Mouse (Mus musculus) midbrain, embryonic 12.5 days (tissue): ENCODE data around the gene Synm. TPM values are rescaled to one million over a fixed set of nuclear protein-coding genes. Genes with fewer than 3 reads are reported as not detected.

Experiments
- ATAC-seq: fragments of 200-750 bp; cut with Nextera tagmentation; 2 replicates; pipeline ENCODE4 v1.8.0; 2017; ENCODE audit warnings: low read depth, moderate TSS enrichment, moderate library complexity; ENCODE audit not compliant: low FRiP score
- H3K27ac ChIP-seq: fragments of 300-500 bp; sonication (generic); replicated peaks from 2 replicates; pipeline ENCODE4 v1.5.1; 2016; ENCODE audit warnings: mild to moderate bottlenecking
- H3K27me3 ChIP-seq: fragments of 300-500 bp; sonication (generic); 2 replicates; pipeline ENCODE4 v1.6.1; 2016; ENCODE audit warnings: mild to moderate bottlenecking
- H3K36me3 ChIP-seq: fragments of 300-500 bp; sonication (generic); 2 replicates; pipeline ENCODE4 v1.6.1; 2016
- H3K4me1 ChIP-seq: fragments of 300-500 bp; sonication (generic); 2 replicates; pipeline ENCODE4 v1.6.1; 2016
- H3K4me2 ChIP-seq: fragments of 300-500 bp; sonication (generic); replicated peaks from 2 replicates; pipeline ENCODE4 v1.6.1; 2016; ENCODE audit warnings: mild to moderate bottlenecking, moderate library complexity
- H3K4me3 ChIP-seq: fragments of 300-500 bp; sonication (generic); 2 replicates; pipeline ENCODE4 v1.5.1; 2016; ENCODE audit warnings: mild to moderate bottlenecking
- H3K9ac ChIP-seq: fragments of 300-500 bp; sonication (generic); replicated peaks from 2 replicates; pipeline ENCODE4 v1.6.1; 2016; ENCODE audit warnings: mild to moderate bottlenecking, moderate library complexity
- H3K9me3 ChIP-seq: fragments of 300-500 bp; sonication (generic); 2 replicates; pipeline ENCODE4 v1.6.1; 2016; ENCODE audit warnings: mild to moderate bottlenecking
- WGBS: fragments of 180-500 bp; shearing (Covaris S2); methylation state at CpG from one replicate; pipeline ENCODE4 v1.1.7; 2016; 5-methylcytosine and 5-hydroxymethylcytosine counted together
- polyA plus RNA-seq: library from polyadenylated mRNA; unstranded; fragments of >200 nt; fragmentation: Nextera tagmentation; extraction: Ambion mirVana; gene quantifications from 2 replicates; pipeline ENCODE4 v1.2.1, GENCODE M21; 2016

The Synm gene
- polyA plus RNA-seq, 1 experiment from 2014 or later, result 1.9 TPM

DNA sequence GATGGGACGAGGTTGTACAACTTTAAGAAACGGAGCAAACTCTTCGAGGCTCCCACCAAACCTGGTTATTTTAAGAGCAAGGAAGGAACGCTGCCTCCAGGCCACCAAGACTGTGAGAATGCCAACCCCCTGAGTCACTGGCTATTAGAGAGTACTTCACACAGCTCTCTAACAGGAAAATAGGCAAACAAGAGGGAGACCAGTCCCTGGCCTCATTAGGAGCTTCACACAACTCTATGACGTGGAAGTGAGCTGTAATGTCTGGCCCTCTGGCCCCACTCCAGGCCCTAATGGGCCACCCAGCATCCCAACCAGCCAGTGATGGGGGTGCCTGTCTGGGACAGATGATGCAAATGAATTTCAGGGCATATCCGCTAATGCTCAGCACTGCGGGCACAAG lies 17.8 kb downstream of the Synm start:
- H3K27me3 ChIP-seq, result no peaks in the 10 kb centered on the region
- H3K9ac ChIP-seq, result no peak overlapping the region
- no peak overlapping the region for H3K27ac ChIP-seq
- no peak overlapping the region for H3K4me2 ChIP-seq
- no peaks in the 10 kb centered on the region for H3K9me3 ChIP-seq
- ATAC-seq, result no peak
- H3K4me3 ChIP-seq, result no peak overlapping the region
- no peaks in the 10 kb centered on the region for H3K36me3 ChIP-seq
- 82% methylated on average over 7 of the region's 7 CpGs for WGBS
- H3K4me1 ChIP-seq, result no peaks in the 10 kb centered on the region

DNA sequence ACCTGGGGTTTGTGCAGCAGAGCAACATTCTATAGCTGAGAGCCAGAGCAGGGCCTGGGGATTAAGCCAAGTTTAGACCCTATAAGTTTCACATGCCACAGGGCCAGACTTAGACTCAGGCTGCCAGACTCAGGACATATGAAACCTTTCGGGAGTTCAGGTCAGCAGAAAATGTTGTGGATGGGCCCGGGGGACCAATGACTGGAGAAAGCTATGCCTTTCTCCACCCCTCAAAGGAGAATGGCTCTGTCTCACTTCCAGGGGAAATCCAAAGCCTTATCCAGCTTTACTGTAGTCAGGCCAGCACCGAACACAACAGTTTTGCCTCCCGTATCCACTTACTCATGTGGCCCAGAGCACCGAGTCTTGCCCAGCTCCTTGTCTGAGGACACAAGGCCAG lies 18.7 kb downstream of the Synm start:
- Histone ChIP-seq H3K27me3 (no peaks in the 10 kb centered on the region), H3K9me3 (no peaks in the 10 kb centered on the region), H3K36me3 (no peaks in the 10 kb centered on the region), H3K9ac (no peak overlapping the region), H3K27ac (no peak overlapping the region), H3K4me2 (no peak overlapping the region), H3K4me3 (no peak overlapping the region), H3K4me1 (peaks cover 3% of the 10 kb centered on the region; the same call in 1 of the 2 replicates)
- ATAC-seq, result no peak
- 82% methylated on average over 5 of the region's 5 CpGs for WGBS

DNA sequence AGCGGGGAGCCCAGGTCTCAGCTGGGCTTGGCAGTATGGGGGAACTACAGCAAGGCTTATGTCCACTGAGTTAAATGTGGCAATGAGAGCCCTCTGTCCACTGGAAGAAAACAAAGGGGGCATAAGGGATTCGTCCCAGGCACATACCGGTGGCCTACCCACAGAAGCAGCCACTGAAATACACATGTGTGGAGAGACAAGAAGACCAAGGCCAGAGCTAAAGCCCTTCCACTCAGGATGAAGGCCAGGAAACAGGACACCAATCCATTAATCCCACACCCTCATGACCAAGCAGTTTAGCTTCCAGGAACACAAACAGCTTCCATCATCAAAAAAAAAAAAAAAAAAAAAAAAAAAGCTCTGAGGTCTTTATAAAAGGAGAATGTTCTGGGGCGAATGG lies 19.2 kb downstream of the Synm start:
- no peaks in the 10 kb centered on the region for H3K27me3 ChIP-seq
- no peak for ATAC-seq
- no peak overlapping the region for H3K9ac ChIP-seq
- no peak overlapping the region for H3K27ac ChIP-seq
- WGBS, result 90% methylated on average over 4 of the region's 4 CpGs
- no peaks in the 10 kb centered on the region for H3K36me3 ChIP-seq
- H3K9me3 ChIP-seq, result no peaks in the 10 kb centered on the region
- no peak overlapping the region for H3K4me2 ChIP-seq
- no peak overlapping the region for H3K4me3 ChIP-seq
- H3K4me1 ChIP-seq, result peaks cover 3% of the 10 kb centered on the region; the same call in 1 of the 2 replicates

DNA sequence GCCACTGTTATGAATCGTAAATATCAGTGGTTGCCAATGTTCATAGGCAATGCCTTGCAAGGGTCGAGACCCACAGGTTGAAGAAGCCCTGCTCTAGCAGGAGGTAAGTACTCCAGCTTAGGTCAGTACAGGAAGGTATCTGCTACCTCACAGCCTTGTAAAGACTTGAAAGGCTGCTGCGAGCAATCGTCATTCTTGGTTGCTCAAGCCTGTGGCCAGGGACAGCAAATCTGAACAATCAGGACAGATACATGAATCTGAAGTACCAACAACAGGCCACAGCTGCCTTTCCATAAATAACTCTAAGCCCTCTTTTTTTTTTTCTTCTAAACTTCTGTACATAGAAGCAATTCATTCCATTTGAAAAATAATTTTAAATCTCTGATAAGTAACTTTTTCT lies 27.3 kb downstream of the Synm start:
- WGBS, result 80% methylated on average over 4 of the region's 4 CpGs
- Histone ChIP-seq H3K4me3 (no peak overlapping the region), H3K4me2 (no peak overlapping the region), H3K9me3 (no peaks in the 10 kb centered on the region), H3K27ac (no peak overlapping the region), H3K9ac (no peak overlapping the region), H3K27me3 (no peaks in the 10 kb centered on the region), H3K36me3 (peaks cover 10% of the 10 kb centered on the region; the same call in 1 of the 2 replicates), H3K4me1 (peaks cover 3% of the 10 kb centered on the region; the same call in 1 of the 2 replicates)
- no peak for ATAC-seq

DNA sequence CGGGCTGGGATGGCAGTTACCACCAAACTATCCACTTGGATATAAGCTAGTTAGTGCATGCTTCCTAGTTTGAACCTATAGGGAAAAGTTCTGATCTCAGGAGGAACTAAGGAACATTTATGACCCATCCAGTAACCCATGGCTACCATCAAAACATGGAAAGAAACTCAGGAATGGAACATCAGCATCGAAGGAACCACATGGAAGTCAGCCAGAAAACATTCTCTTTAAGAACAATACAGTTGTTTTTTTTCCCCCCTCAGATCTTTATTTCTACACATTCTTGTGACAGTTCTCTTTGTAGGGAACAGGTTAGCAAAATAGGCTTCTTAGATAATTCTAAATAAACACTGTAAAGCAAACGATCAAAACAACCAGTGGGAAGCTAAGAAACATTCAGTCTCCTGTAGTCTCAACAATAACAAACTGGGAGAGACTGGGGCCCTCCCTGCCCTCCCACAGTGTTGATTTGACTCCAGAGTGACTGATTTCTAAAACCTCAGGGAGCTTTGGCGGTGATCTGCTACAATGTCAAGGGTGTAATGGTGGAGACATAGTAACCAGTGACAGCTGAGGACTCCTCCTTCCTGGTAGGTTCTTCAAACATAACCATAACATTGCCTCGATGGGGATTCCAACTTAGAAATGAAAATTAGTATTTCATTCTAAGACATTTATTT lies 29.0 kb downstream of the Synm start:
- Histone ChIP-seq H3K27me3 (no peaks in the 10 kb centered on the region), H3K4me1 (no peaks in the 10 kb centered on the region), H3K36me3 (peaks cover 21% of the 10 kb centered on the region), H3K9me3 (no peaks in the 10 kb centered on the region), H3K4me3 (no peak overlapping the region), H3K4me2 (no peak overlapping the region), H3K9ac (no peak overlapping the region), H3K27ac (no peak overlapping the region)
- WGBS, result 79% methylated on average over 5 of the region's 5 CpGs
- ATAC-seq, result no peak

DNA sequence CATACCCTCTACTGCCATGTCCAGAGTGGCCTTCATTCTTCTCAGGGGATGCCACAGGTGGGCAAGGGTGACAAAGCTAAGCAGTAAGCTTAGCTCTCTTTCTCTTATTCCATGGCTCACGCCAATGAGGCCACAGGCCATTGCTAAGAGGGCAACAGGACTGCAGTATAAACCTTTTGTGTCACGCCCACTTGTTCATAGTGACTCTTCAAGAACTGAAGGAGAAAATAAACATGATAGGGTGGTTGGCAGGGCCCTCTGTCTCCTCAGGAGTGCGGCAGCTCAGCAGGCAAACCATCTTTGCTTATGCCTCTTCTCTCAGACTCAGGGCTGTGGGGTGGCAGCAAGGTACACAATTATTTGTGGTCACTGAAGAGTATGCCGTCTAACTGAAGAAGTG lies 30.7 kb downstream of the Synm start:
- WGBS, result 96% methylated on average over 4 of the region's 4 CpGs
- Histone ChIP-seq H3K4me1 (no peaks in the 10 kb centered on the region), H3K27ac (no peak overlapping the region), H3K4me3 (no peak overlapping the region), H3K27me3 (no peaks in the 10 kb centered on the region), H3K9ac (no peak overlapping the region), H3K36me3 (peaks cover 21% of the 10 kb centered on the region), H3K4me2 (no peak overlapping the region), H3K9me3 (no peaks in the 10 kb centered on the region)
- ATAC-seq, result no peak

DNA sequence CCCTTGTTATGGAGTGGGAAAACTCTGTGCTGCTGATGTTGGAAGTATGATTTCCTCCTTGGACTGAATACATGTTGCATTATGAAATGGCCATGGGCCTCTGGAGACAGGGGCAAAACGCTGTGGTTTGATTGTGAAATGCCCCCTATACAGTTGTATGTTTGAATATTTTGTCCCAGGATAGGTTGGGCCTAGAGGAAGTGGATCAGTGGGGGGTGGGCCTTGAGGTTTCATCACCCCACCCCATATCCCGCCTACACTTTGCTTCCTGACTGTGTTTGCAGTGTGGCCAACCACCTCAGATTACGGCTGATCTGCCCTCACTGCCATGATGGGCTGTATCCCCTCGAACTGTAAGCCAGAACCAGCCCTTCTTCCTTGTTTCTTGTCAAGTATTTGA lies 31.3 kb downstream of the Synm start:
- H3K4me3 ChIP-seq, result no peak overlapping the region
- WGBS, result 95% methylated on average over 4 of the region's 4 CpGs
- no peaks in the 10 kb centered on the region for H3K9me3 ChIP-seq
- no peak overlapping the region for H3K4me2 ChIP-seq
- ATAC-seq, result no peak
- H3K4me1 ChIP-seq, result no peaks in the 10 kb centered on the region
- no peaks in the 10 kb centered on the region for H3K27me3 ChIP-seq
- H3K36me3 ChIP-seq, result peaks cover 21% of the 10 kb centered on the region
- no peak overlapping the region for H3K27ac ChIP-seq
- H3K9ac ChIP-seq, result no peak overlapping the region

DNA sequence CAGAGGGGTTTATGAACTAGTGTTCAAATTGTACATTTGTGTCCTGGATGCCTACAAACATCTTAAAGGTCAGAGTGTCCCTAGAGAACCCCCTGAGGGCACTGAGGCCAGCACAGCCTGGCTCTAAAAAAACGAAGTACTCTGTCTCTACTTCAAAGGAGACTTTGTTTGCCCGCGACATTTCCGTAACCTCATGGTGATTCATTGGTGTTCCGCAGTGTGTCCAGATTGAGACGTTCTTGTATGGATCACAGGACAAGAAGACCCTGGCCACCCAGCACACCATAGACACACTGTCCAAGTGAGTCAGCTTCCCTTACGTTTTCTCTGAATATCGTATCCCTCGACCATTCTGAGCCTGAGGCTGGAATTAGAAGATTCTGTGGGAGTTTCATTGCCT lies 34.5 kb downstream of the Synm start:
- H3K36me3 ChIP-seq, result peaks cover 21% of the 10 kb centered on the region
- ATAC-seq, result no peak

DNA sequence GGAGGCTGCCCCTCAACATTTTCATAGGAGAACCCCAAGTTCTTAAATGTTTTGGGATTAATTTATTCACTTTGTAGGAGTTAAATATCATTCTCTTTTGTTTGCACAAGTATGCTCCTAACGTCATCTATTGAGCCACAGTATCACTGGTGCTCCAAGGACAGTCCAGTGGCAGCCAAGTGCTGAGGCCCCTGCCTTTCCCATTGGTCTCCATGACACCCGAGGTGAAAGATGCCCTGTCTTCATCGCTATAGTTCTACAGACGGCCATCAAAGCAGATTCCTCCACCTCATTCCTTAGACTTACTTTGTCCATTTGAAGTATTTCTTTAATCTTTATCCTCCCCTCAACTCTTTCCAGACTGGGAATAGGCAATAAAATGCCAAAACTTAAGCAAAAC lies 35.0 kb downstream of the Synm start:
- ATAC-seq, result no peak
- Histone ChIP-seq H3K36me3 (peaks cover 21% of the 10 kb centered on the region), H3K9ac (no peak overlapping the region), H3K27me3 (no peaks in the 10 kb centered on the region), H3K27ac (no peak overlapping the region), H3K4me3 (no peak overlapping the region), H3K4me1 (no peaks in the 10 kb centered on the region), H3K4me2 (no peak overlapping the region), H3K9me3 (no peaks in the 10 kb centered on the region)
- 80% methylated on average over 4 of the region's 4 CpGs for WGBS

More for the DNA sequence above, 34.5 kb downstream of the Synm start:
- no peaks in the 10 kb centered on the region for H3K9me3 ChIP-seq
- no peak overlapping the region for H3K9ac ChIP-seq
- H3K4me1 ChIP-seq, result no peaks in the 10 kb centered on the region
- H3K27ac ChIP-seq, result no peak overlapping the region
- H3K27me3 ChIP-seq, result no peaks in the 10 kb centered on the region
- no peak overlapping the region for H3K4me3 ChIP-seq
- H3K4me2 ChIP-seq, result no peak overlapping the region
- 72% methylated on average over 9 of the region's 9 CpGs for WGBS

DNA sequence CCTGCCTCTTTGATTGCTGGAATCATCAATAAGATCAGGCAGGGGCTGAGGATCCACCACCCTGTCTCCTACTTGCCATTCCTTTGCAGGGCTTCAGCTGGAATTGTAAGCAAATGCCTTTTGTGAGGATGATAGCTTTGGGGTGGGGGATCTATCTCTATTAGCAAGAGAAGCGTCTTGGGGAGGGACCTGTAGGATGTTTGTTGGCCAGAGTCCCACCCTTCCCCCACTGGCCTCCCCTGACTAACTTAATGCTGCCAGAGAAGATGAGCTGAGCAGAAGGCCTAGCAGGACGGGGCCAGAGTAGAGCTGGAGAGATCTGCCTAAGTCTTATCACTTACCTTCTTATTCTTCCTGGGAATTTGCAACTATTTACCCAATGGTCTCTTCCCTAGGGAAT lies 37.4 kb downstream of the Synm start:
- H3K27me3 ChIP-seq, result no peaks in the 10 kb centered on the region
- H3K9me3 ChIP-seq, result no peaks in the 10 kb centered on the region
- H3K36me3 ChIP-seq, result peaks cover 11% of the 10 kb centered on the region
- H3K4me2 ChIP-seq, result no peak overlapping the region
- H3K27ac ChIP-seq, result no peak overlapping the region
- no peak for ATAC-seq
- H3K4me1 ChIP-seq, result no peaks in the 10 kb centered on the region
- WGBS, result 37% methylated on average over 2 of the region's 2 CpGs
- H3K9ac ChIP-seq, result no peak overlapping the region
- H3K4me3 ChIP-seq, result no peak overlapping the region

DNA sequence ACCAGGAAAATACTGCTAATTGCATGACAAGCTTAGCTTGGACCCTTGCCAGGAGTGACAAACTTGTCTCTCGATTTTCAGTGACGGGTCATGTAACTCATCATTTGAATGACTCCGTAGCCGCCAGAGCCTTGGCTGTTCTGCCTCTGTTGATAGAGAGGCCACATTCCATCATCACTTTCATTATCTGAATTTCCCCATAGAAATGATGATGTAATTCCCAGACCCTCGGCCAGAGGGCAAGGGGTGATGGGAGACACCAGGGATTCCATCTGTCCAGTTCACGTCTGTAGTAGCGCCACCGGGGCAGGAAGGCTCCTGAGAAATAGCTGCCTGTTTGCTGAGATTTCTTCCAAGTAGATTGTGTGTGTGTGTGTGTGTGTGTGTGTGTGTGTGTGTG lies 40.7 kb downstream of the Synm start:
- H3K27me3 ChIP-seq, result no peaks in the 10 kb centered on the region
- H3K27ac ChIP-seq, result no peak overlapping the region
- peaks cover 17% of the 10 kb centered on the region for H3K4me1 ChIP-seq
- no peak for ATAC-seq
- H3K4me2 ChIP-seq, result no peak overlapping the region
- 81% methylated on average over 8 of the region's 8 CpGs for WGBS
- no peaks in the 10 kb centered on the region for H3K36me3 ChIP-seq
- H3K9ac ChIP-seq, result no peak overlapping the region
- no peak overlapping the region for H3K4me3 ChIP-seq
- H3K9me3 ChIP-seq, result no peaks in the 10 kb centered on the region

DNA sequence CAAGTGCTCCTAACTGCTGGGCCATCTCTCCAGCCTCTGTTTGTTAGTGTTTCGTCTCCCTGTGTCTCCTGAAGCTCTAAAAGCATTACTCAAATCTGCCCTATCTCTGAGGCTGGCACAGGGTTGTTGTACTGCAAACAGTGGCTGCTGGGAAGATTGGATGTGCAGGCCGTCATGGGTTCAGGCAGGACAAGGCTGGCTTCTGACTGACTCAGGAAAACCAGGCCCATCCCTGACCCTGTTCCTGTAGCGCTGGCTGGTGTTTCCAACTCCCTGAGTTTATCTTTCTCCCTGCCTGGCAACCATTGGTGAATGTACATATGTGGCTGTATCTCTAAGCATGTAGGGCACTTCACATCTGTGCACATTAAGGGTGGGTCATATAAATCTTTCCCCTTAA lies 42.0 kb downstream of the Synm start:
- Histone ChIP-seq H3K4me2 (no peak overlapping the region), H3K9ac (no peak overlapping the region), H3K27me3 (no peaks in the 10 kb centered on the region), H3K27ac (no peak overlapping the region), H3K9me3 (0 out of 2 replicates have a peak, but pooled peaks cover 4% of the 10 kb centered on the region), H3K36me3 (peaks cover 5% of the 10 kb centered on the region), H3K4me1 (peaks cover 18% of the 10 kb centered on the region), H3K4me3 (no peak overlapping the region)
- no peak for ATAC-seq
- WGBS, result 93% methylated on average over 3 of the region's 3 CpGs

DNA sequence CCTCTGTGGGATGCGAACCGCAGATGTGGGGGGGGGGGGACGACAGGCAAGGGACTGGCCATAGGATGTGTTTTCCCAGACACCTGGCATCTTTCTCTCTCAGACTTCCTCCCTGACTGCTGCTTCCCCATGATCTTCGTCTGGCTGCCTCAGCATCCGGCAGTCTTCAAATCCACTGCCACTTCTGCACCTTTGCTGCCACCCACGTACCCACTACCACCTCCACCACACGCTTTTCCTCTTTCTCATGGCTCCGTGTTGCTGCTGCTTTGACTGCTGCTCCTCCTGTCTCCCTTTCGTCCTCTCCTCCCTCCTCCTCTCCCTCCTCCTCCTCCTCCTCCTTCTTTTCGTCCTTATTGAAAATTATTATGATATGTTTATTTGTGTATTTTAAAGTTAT lies 42.6 kb downstream of the Synm start:
- H3K36me3 ChIP-seq, result peaks cover 9% of the 10 kb centered on the region
- H3K4me1 ChIP-seq, result peaks cover 18% of the 10 kb centered on the region
- WGBS, result 84% methylated on average over 10 of the region's 10 CpGs
- no peak for ATAC-seq
- no peak overlapping the region for H3K4me3 ChIP-seq
- no peaks in the 10 kb centered on the region for H3K27me3 ChIP-seq
- no peak overlapping the region for H3K4me2 ChIP-seq
- H3K9ac ChIP-seq, result no peak overlapping the region
- 0 out of 2 replicates have a peak, but pooled peaks cover 4% of the 10 kb centered on the region for H3K9me3 ChIP-seq
- H3K27ac ChIP-seq, result no peak overlapping the region
